Mouse (Mus musculus): ENCODE results near the gene Gm11096. TPM values are rescaled to one million over a fixed set of nuclear protein-coding genes. Genes with fewer than 3 reads are reported as not detected.
A peak's percentile ranks its signal among the peaks of the same experiment; 100 is the strongest.

Gm11096 gene
- total and polyA plus RNA-seq, 3 experiments, result not detected

- Histone ChIP-seq H3K27ac (no peak overlapping the region), H3K9ac (ENCODE audit: low read depth, low read length) (no peak overlapping the region), H3K4me3 (no peak overlapping the region), H3K4me1 (ENCODE audit: control insufficient read depth, insufficient read depth, low read length) (no peaks in the 10 kb centered on the region; the same call in 1 of the 2 replicates), H3K27me3 (ENCODE audit: control insufficient read depth, insufficient read depth, low read length) (no peaks in the 10 kb centered on the region), H3K79me2 (replicated peaks; ENCODE audit: control insufficient read depth, insufficient read depth, low read length) (no peaks in the 10 kb centered on the region), H3K36me3 (ENCODE audit: control insufficient read depth, insufficient read depth, low read length) (no peaks in the 10 kb centered on the region)
- intact Hi-C loops (cut with DNase I), result no loop called here
- no peak for DNase-seq
- 54% methylated on average over 3 of the region's 3 CpGs for WGBS
- no peak for TF ChIP-seq POLR2A (IDR thresholded peaks at IDR 0.05; ENCODE audit: insufficient read depth, low read depth, low read length)
- TF ChIP-seq EP300 (IDR thresholded peaks at IDR 0.05; ENCODE audit: insufficient read depth, low read depth, low read length), result no peak
Observed at GRCm38 (mm10) chr17:81459379-81459778, 17.8 kb downstream of the Gm11096 start.

GRCm38 (mm10) chr17:81468941-81469340 lies 27.4 kb downstream of the Gm11096 start:
- H3K27me3 ChIP-seq (ENCODE audit: control insufficient read depth, insufficient read depth, low read length), result no peaks in the 10 kb centered on the region
- no peak overlapping the region for H3K9ac ChIP-seq (ENCODE audit: low read depth, low read length)
- no peak overlapping the region for H3K4me3 ChIP-seq
- peaks cover 3% of the 10 kb centered on the region for H3K4me1 ChIP-seq (ENCODE audit: control insufficient read depth, insufficient read depth, low read length)
- peak; percentile 59 to 66 for DNase-seq
- peaks cover 3% of the 10 kb centered on the region; the same call in 1 of the 2 replicates for H3K79me2 ChIP-seq (replicated peaks; ENCODE audit: control insufficient read depth, insufficient read depth, low read length)
- H3K27ac ChIP-seq, result peak overlapping the region; percentile 52
- TF ChIP-seq EP300 (IDR thresholded peaks at IDR 0.05; ENCODE audit: insufficient read depth, low read depth, low read length) (peak; percentile 74; the same call in 1 of the 2 replicates), CTCF (IDR thresholded peaks at IDR 0.05) (no peak), POLR2A (IDR thresholded peaks at IDR 0.05; ENCODE audit: insufficient read depth, low read depth, low read length) (no peak)
- peaks cover 10% of the 10 kb centered on the region for H3K36me3 ChIP-seq (ENCODE audit: control insufficient read depth, insufficient read depth, low read length)
- WGBS, result 17% methylated on average over 5 of the region's 5 CpGs
- intact Hi-C loops (cut with DNase I), result no loop called here

- intact Hi-C loops (cut with DNase I), result loop anchor here (10.0 kb wide), 1 partner anchor 191 kb away; no protein-coding TSS in a partner anchor
- peaks cover 13% of the 10 kb centered on the region for H3K36me3 ChIP-seq (ENCODE audit: control insufficient read depth, insufficient read depth, low read length)
- H3K4me1 ChIP-seq (ENCODE audit: control insufficient read depth, insufficient read depth, low read length), result peaks cover 3% of the 10 kb centered on the region
- no peak overlapping the region for H3K4me3 ChIP-seq
- H3K9ac ChIP-seq (ENCODE audit: low read depth, low read length), result no peak overlapping the region
- H3K27ac ChIP-seq, result no peak overlapping the region
- TF ChIP-seq EP300 (IDR thresholded peaks at IDR 0.05; ENCODE audit: insufficient read depth, low read depth, low read length) (no peak), POLR2A (IDR thresholded peaks at IDR 0.05; ENCODE audit: insufficient read depth, low read depth, low read length) (no peak), CTCF (IDR thresholded peaks at IDR 0.05) (no peak)
- no peaks in the 10 kb centered on the region for H3K27me3 ChIP-seq (ENCODE audit: control insufficient read depth, insufficient read depth, low read length)
- WGBS, result 83% methylated on average over 3 of the region's 3 CpGs
- peaks cover 3% of the 10 kb centered on the region; the same call in 1 of the 2 replicates for H3K79me2 ChIP-seq (replicated peaks; ENCODE audit: control insufficient read depth, insufficient read depth, low read length)
- DNase-seq, result no peak
Observed at GRCm38 (mm10) chr17:81473363-81473762, 31.8 kb downstream of the Gm11096 start.

GRCm38 (mm10) chr17:81477420-81477819 lies 35.9 kb downstream of the Gm11096 start:
- WGBS, result 73% methylated on average over 1 of the region's 1 CpGs
- peaks cover 5% of the 10 kb centered on the region for H3K4me1 ChIP-seq (ENCODE audit: control insufficient read depth, insufficient read depth, low read length)
- intact Hi-C loops (cut with DNase I), result loop anchor here (5.0 to 10.0 kb wide), 2 partner anchors 187 to 310 kb away; no protein-coding TSS in a partner anchor
- DNase-seq, result no peak
- TF ChIP-seq EP300 (IDR thresholded peaks at IDR 0.05; ENCODE audit: insufficient read depth, low read depth, low read length) (no peak), CTCF (IDR thresholded peaks at IDR 0.05) (peak; percentile 60), POLR2A (IDR thresholded peaks at IDR 0.05; ENCODE audit: insufficient read depth, low read depth, low read length) (no peak)
- no peak overlapping the region for H3K4me3 ChIP-seq
- H3K27ac ChIP-seq, result no peak overlapping the region
- H3K27me3 ChIP-seq (ENCODE audit: control insufficient read depth, insufficient read depth, low read length), result no peaks in the 10 kb centered on the region
- H3K79me2 ChIP-seq (replicated peaks; ENCODE audit: control insufficient read depth, insufficient read depth, low read length), result no peaks in the 10 kb centered on the region
- peaks cover 19% of the 10 kb centered on the region for H3K36me3 ChIP-seq (ENCODE audit: control insufficient read depth, insufficient read depth, low read length)
- no peak overlapping the region for H3K9ac ChIP-seq (ENCODE audit: low read depth, low read length)

- DNase-seq, result no peak
- no peaks in the 10 kb centered on the region for H3K79me2 ChIP-seq (replicated peaks; ENCODE audit: control insufficient read depth, insufficient read depth, low read length)
- TF ChIP-seq CTCF (IDR thresholded peaks at IDR 0.05), result no peak
- TF ChIP-seq EP300 (IDR thresholded peaks at IDR 0.05; ENCODE audit: insufficient read depth, low read depth, low read length), result no peak
- TF ChIP-seq POLR2A (IDR thresholded peaks at IDR 0.05; ENCODE audit: insufficient read depth, low read depth, low read length), result no peak
- peaks cover 5% of the 10 kb centered on the region for H3K4me1 ChIP-seq (ENCODE audit: control insufficient read depth, insufficient read depth, low read length)
- no peaks in the 10 kb centered on the region for H3K27me3 ChIP-seq (ENCODE audit: control insufficient read depth, insufficient read depth, low read length)
- H3K9ac ChIP-seq (ENCODE audit: low read depth, low read length), result no peak overlapping the region
- H3K36me3 ChIP-seq (ENCODE audit: control insufficient read depth, insufficient read depth, low read length), result peaks cover 24% of the 10 kb centered on the region
- intact Hi-C loops (cut with DNase I), result loop anchor here (5.0 to 10.0 kb wide), 2 partner anchors 185 to 307 kb away; no protein-coding TSS in a partner anchor
- H3K4me3 ChIP-seq, result no peak overlapping the region
- peak overlapping the region; percentile 38 for H3K27ac ChIP-seq
- 66% methylated on average over 4 of the region's 4 CpGs for WGBS
Observed at GRCm38 (mm10) chr17:81479807-81480206, 38.2 kb downstream of the Gm11096 start.

- TF ChIP-seq CTCF (IDR thresholded peaks at IDR 0.05), result no peak
- no peak for TF ChIP-seq POLR2A (IDR thresholded peaks at IDR 0.05; ENCODE audit: insufficient read depth, low read depth, low read length)
- TF ChIP-seq EP300 (IDR thresholded peaks at IDR 0.05; ENCODE audit: insufficient read depth, low read depth, low read length), result no peak
- Histone ChIP-seq H3K36me3 (ENCODE audit: control insufficient read depth, insufficient read depth, low read length) (peaks cover 24% of the 10 kb centered on the region), H3K27ac (peak overlapping the region; percentile 78), H3K9ac (ENCODE audit: low read depth, low read length) (no peak overlapping the region), H3K27me3 (ENCODE audit: control insufficient read depth, insufficient read depth, low read length) (no peaks in the 10 kb centered on the region), H3K4me3 (no peak overlapping the region), H3K79me2 (replicated peaks; ENCODE audit: control insufficient read depth, insufficient read depth, low read length) (no peaks in the 10 kb centered on the region), H3K4me1 (ENCODE audit: control insufficient read depth, insufficient read depth, low read length) (peaks cover 5% of the 10 kb centered on the region)
- intact Hi-C loops (cut with DNase I), result no loop called here
- WGBS, result 54% methylated on average over 21 of the region's 21 CpGs
- peak; percentile 78 to 85 for DNase-seq
Observed at GRCm38 (mm10) chr17:81480351-81481161, 39.0 kb downstream of the Gm11096 start.

All from heart, adult 2 months (tissue).